ENCODE assay signal across 10 mouse cellular contexts in genomic region chr15:86186686-86187085, GRCm38 (mm10). TPM values are rescaled to one million over a fixed set of nuclear protein-coding genes. Genes with fewer than 3 reads are reported as not detected.
DNase-seq lines count a peak whose midpoint lies in the region; ATAC-seq and TF ChIP-seq lines count a peak whose summit lies in the region.
"Had no signal": no experiment of that assay in that cellular context is flagged by ENCODE, and none has a peak within 500 bp of the region (broad histone marks: within the 10 kb centered on the region; RNA-seq: fewer than 3 reads in every experiment).

No protein-coding gene starts in this region.

- H3K4me3 ChIP-seq in heart, embryonic 11.5 days (ENCODE audit: low read depth, low read length), result 0 out of 2 replicates have a peak overlapping the region, but pooled peaks have one; percentile 75
- H3K4me3 ChIP-seq in testis, adult 2 months (ENCODE audit: control insufficient read depth, low read depth, low read length), result peak overlapping the region; percentile 88; the same call in 1 of the 2 replicates
- no peak overlapping the region for H3K4me3 ChIP-seq in hindbrain, embryonic 15.5 days
- peak overlapping the region; percentile 67 for H3K4me3 ChIP-seq in neural tube, embryonic 15.5 days (replicated peaks)

- H3K9me3 ChIP-seq in heart, embryonic 11.5 days (replicated peaks; ENCODE audit: control insufficient read depth, low read length), result no peaks in the 10 kb centered on the region
- H3K9me3 ChIP-seq in hindbrain, embryonic 15.5 days, result no peaks in the 10 kb centered on the region
- no peaks in the 10 kb centered on the region for H3K9me3 ChIP-seq in neural tube, embryonic 15.5 days (replicated peaks)

- TF ChIP-seq POLR2A in testis, adult 2 months (IDR thresholded peaks at IDR 0.05; ENCODE audit: control insufficient read depth, low read depth, low read length), result no peak

- DNase-seq in heart, postnatal 14 days, result no peak
- DNase-seq in testis, postnatal 14 days (ENCODE audit: low spot score), result no peak
- no peak for DNase-seq in spleen, postnatal 14 days (ENCODE audit: low spot score in 2 of 2)

- 0 out of 2 replicates have a peak, but pooled peaks cover 3% of the 10 kb centered on the region for H3K27me3 ChIP-seq in heart, embryonic 11.5 days (ENCODE audit: control insufficient read depth, insufficient read depth, low read length)
- no peaks in the 10 kb centered on the region for H3K27me3 ChIP-seq in testis, adult 2 months (ENCODE audit: control insufficient read depth, insufficient read depth, low read length)
- H3K27me3 ChIP-seq in hindbrain, embryonic 15.5 days, result no peaks in the 10 kb centered on the region
- H3K27me3 ChIP-seq in neural tube, embryonic 15.5 days (replicated peaks), result no peaks in the 10 kb centered on the region
- H3K27me3 ChIP-seq: Patski had no signal

- H3K36me3 ChIP-seq in heart, embryonic 11.5 days (ENCODE audit: control insufficient read depth, insufficient read depth, low read length), result no peaks in the 10 kb centered on the region
- H3K36me3 ChIP-seq in testis, adult 2 months (ENCODE audit: control insufficient read depth, insufficient read depth, low read length), result no peaks in the 10 kb centered on the region
- no peaks in the 10 kb centered on the region for H3K36me3 ChIP-seq in hindbrain, embryonic 15.5 days
- H3K36me3 ChIP-seq in neural tube, embryonic 15.5 days, result no peaks in the 10 kb centered on the region

- no peak overlapping the region for H3K27ac ChIP-seq in heart, embryonic 11.5 days (ENCODE audit: low read depth, low read length)
- peak overlapping the region; percentile 81 for H3K27ac ChIP-seq in testis, adult 2 months (ENCODE audit: control insufficient read depth, insufficient read depth, low read depth, low read length)
- 0 out of 2 replicates have a peak overlapping the region, but pooled peaks have one; percentile 93 for H3K27ac ChIP-seq in hindbrain, embryonic 15.5 days (replicated peaks)
- H3K27ac ChIP-seq in neural tube, embryonic 15.5 days (replicated peaks), result peak overlapping the region; percentile 94; the same call in 1 of the 2 replicates
- H3K27ac ChIP-seq: liver, embryonic 14.5 days had no signal

- H3K4me1 ChIP-seq in heart, embryonic 11.5 days (ENCODE audit: control insufficient read depth, insufficient read depth, low read length), result peaks cover 31% of the 10 kb centered on the region
- H3K4me1 ChIP-seq in testis, adult 2 months (ENCODE audit: control insufficient read depth, insufficient read depth, low read length), result peaks cover 29% of the 10 kb centered on the region
- H3K4me1 ChIP-seq in hindbrain, embryonic 15.5 days (replicated peaks), result peaks cover 59% of the 10 kb centered on the region
- H3K4me1 ChIP-seq in neural tube, embryonic 15.5 days, result peaks cover 55% of the 10 kb centered on the region

- H3K4me2 ChIP-seq in heart, embryonic 11.5 days, result peak overlapping the region; percentile 70; the same call in 1 of the 2 replicates
- H3K4me2 ChIP-seq in hindbrain, embryonic 15.5 days, result peak overlapping the region; percentile 90
- peak overlapping the region; percentile 89 for H3K4me2 ChIP-seq in neural tube, embryonic 15.5 days

- no peak for ATAC-seq in heart, embryonic 11.5 days (replicated peaks; ENCODE audit: insufficient number of reproducible peaks, low FRiP score, low TSS enrichment)
- no peak for ATAC-seq in hindbrain, embryonic 15.5 days (ENCODE audit: low FRiP score, low read depth)
- no peak for ATAC-seq in neural tube, embryonic 15.5 days (ENCODE audit: low FRiP score)
- no peak for ATAC-seq in inflammation-experienced regulatory T-cells, adult 6 months

- intact Hi-C loops in heart, postnatal 14 days (cut with DNase I), result loop anchor here (2.0 kb wide), 1 partner anchor 40 kb away; no protein-coding TSS in a partner anchor

- H3K9ac ChIP-seq in heart, embryonic 11.5 days (ENCODE audit: low read depth, low read length), result no peak overlapping the region
- H3K9ac ChIP-seq in hindbrain, embryonic 15.5 days, result no peak overlapping the region
- H3K9ac ChIP-seq in neural tube, embryonic 15.5 days (replicated peaks), result no peak overlapping the region
- H3K9ac ChIP-seq: liver, embryonic 14.5 days had no signal

- no peak for TF ChIP-seq CTCF in testis, adult 2 months (IDR thresholded peaks at IDR 0.05; ENCODE audit: control insufficient read depth, insufficient read depth, insufficient replicate concordance, low read depth, low read length)

- WGBS in heart, embryonic 11.5 days (ENCODE audit: insufficient replicate concordance), result 45% methylated on average over 3 of the region's 3 CpGs
- 54% methylated on average over 3 of the region's 3 CpGs for WGBS in hindbrain, embryonic 15.5 days
- 51% methylated on average over 3 of the region's 3 CpGs for WGBS in neural tube, embryonic 15.5 days

RNA-seq across cellular contexts. Expression of gene Cerk, which starts 0.7 kb away (rescaled TPM):
- 10.1 and 10.6 TPM in 2 replicates for polyA plus RNA-seq in heart, embryonic 11.5 days (2014; fragmentation: Nextera tagmentation; extraction: Ambion mirVana)
- 10 to 100 TPM; 32.8 to 39.2 TPM for total RNA-seq in heart, postnatal 14 days (2021)
- 61.5 and 61.7 TPM in 2 replicates for polyA plus RNA-seq in testis, adult 2 months (2012; rRNA removed)
- 23.2 and 24.5 TPM in 2 replicates for polyA plus RNA-seq in hindbrain, embryonic 15.5 days (2015; fragmentation: Nextera tagmentation; extraction: Ambion mirVana)
- 26.4 and 27.5 TPM in 2 replicates for polyA plus RNA-seq in neural tube, embryonic 15.5 days (2015; fragmentation: Nextera tagmentation; extraction: Ambion mirVana)
- 1 to 10 TPM; 2.3 to 6.6 (median 5.9) TPM for polyA plus RNA-seq in inflammation-experienced regulatory T-cells, adult 6 months (2017; shearing (Covaris generic))

RNA-seq across cellular contexts. Expression of gene Tbc1d22a, which starts 27.6 kb away (rescaled TPM):
- 6.0 and 7.3 TPM in 2 replicates for polyA plus RNA-seq in heart, embryonic 11.5 days (2014; fragmentation: Nextera tagmentation; extraction: Ambion mirVana)
- 10 to 100 TPM; 18.6 to 21.1 TPM for total RNA-seq in heart, postnatal 14 days (2021)
- polyA plus RNA-seq in testis, adult 2 months (2012; rRNA removed), result 19.5 and 23.0 TPM in 2 replicates
- polyA plus RNA-seq in hindbrain, embryonic 15.5 days (2015; fragmentation: Nextera tagmentation; extraction: Ambion mirVana), result 11.7 and 13.2 TPM in 2 replicates
- polyA plus RNA-seq in neural tube, embryonic 15.5 days (2015; fragmentation: Nextera tagmentation; extraction: Ambion mirVana), result 11.0 and 14.1 TPM in 2 replicates
- polyA plus RNA-seq in inflammation-experienced regulatory T-cells, adult 6 months (2017; shearing (Covaris generic)), result 10 to 100 TPM; 10.6 to 12.5 (median 11.6) TPM
